Mouse (Mus musculus) neural tube, embryonic 11.5 days (tissue): ENCODE data around the gene Nlrp3. TPM values are rescaled to one million over a fixed set of nuclear protein-coding genes. Genes with fewer than 3 reads are reported as not detected.

Experiments used
- ATAC-seq: fragments of 200-750 bp; cut with Nextera tagmentation; 2 replicates; pipeline ENCODE4 v1.8.0; 2017; ENCODE audit warnings: moderate number of reproducible peaks, mild to moderate bottlenecking, moderate TSS enrichment, moderate library complexity; ENCODE audit not compliant: insufficient read depth, low FRiP score, low TSS enrichment
- DNase-seq: peaks from one replicate; pipeline ENCODE4 v3.0.0-alpha.2; 2015; ENCODE audit warnings: low spot score
- H3K27ac ChIP-seq: fragments of 300-500 bp; sonication (generic); 2 replicates; pipeline ENCODE4 v1.5.1; 2014; ENCODE audit warnings: low read depth, mild to moderate bottlenecking, low read length
- H3K27me3 ChIP-seq: fragments of 300-500 bp; sonication (generic); 2 replicates; pipeline ENCODE4 v1.6.1; 2014; ENCODE audit warnings: mild to moderate bottlenecking, low read length, mixed read lengths; ENCODE audit not compliant: control insufficient read depth, insufficient read depth
- H3K36me3 ChIP-seq: fragments of 300-500 bp; sonication (generic); 2 replicates; pipeline ENCODE4 v1.6.1; 2014; ENCODE audit warnings: mild to moderate bottlenecking, low read length, moderate library complexity, mixed read lengths; ENCODE audit not compliant: control insufficient read depth, insufficient read depth
- H3K4me1 ChIP-seq: fragments of 300-500 bp; sonication (generic); 2 replicates; pipeline ENCODE4 v1.6.1; 2014; ENCODE audit warnings: low read length, mixed read lengths; ENCODE audit not compliant: control insufficient read depth, insufficient read depth
- H3K4me2 ChIP-seq: fragments of 300-500 bp; sonication (generic); 2 replicates; pipeline ENCODE4 v1.6.1; 2014; ENCODE audit warnings: low read depth, mild to moderate bottlenecking, moderate library complexity
- H3K4me3 ChIP-seq: fragments of 300-500 bp; sonication (generic); 2 replicates; pipeline ENCODE4 v1.5.1; 2014; ENCODE audit warnings: low read depth, low read length
- H3K9ac ChIP-seq: fragments of 300-500 bp; sonication (generic); 2 replicates; pipeline ENCODE4 v1.6.1; 2014; ENCODE audit warnings: mild to moderate bottlenecking, low read length
- H3K9me3 ChIP-seq: fragments of 300-500 bp; sonication (generic); 2 replicates; pipeline ENCODE4 v1.6.1; 2016; ENCODE audit warnings: low read length; ENCODE audit not compliant: control insufficient read depth
- WGBS: fragments of 180-500 bp; shearing (Covaris S2); extraction: QIAGEN DNeasy Blood & Tissue Kit; methylation state at CpG from one replicate; pipeline ENCODE4 v1.1.7; 2014; 5-methylcytosine and 5-hydroxymethylcytosine counted together
- polyA plus RNA-seq: library from polyadenylated mRNA; unstranded; fragments of >200 nt; fragmentation: Nextera tagmentation; extraction: Ambion mirVana; gene quantifications from 2 replicates; pipeline ENCODE4 v1.2.1, GENCODE M21; 2014

The Nlrp3 gene
- polyA plus RNA-seq, 1 experiment from 2014 or later: 0.11 TPM

- no peak overlapping the region for H3K4me3 ChIP-seq
- no peak overlapping the region for H3K9ac ChIP-seq
- ATAC-seq: no peak
- H3K36me3 ChIP-seq: no peaks in the 10 kb centered on the region
- H3K27me3 ChIP-seq: no peaks in the 10 kb centered on the region
- no peak for DNase-seq
- H3K27ac ChIP-seq: no peak overlapping the region
- no peak overlapping the region for H3K4me2 ChIP-seq
- no peaks in the 10 kb centered on the region for H3K4me1 ChIP-seq
- 86% methylated on average over 3 of the region's 3 CpGs for WGBS
- no peaks in the 10 kb centered on the region for H3K9me3 ChIP-seq
These were observed 2.0 kb downstream of the Nlrp3 start for GRCm38 (mm10) chr11:59543376-59543775.

DNA sequence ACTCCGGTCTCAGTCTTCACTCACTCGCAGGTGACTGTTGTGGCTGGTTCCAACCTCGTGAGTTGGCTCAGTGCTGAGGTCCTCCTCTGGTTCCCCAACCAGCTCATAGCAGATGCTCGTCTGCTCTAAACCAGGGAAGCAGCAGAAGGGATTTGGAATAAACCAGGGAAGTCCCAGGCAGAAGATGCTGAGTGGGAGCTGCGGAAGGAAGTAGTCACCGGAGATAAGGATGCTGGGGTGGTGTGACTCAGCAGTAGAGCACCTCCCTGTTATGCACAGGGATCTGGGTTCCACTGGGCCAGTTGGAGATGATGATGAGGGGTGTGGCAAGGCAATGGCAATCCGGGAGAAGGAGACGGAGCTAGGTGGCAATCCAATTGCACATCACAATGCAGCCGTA lies 2.6 kb downstream of the Nlrp3 start:
- 88% methylated on average over 9 of the region's 9 CpGs for WGBS
- ATAC-seq (no peak), DNase-seq (no peak)
- H3K36me3 ChIP-seq: no peaks in the 10 kb centered on the region
- H3K9me3 ChIP-seq: no peaks in the 10 kb centered on the region
- no peaks in the 10 kb centered on the region for H3K27me3 ChIP-seq
- no peak overlapping the region for H3K9ac ChIP-seq
- H3K4me2 ChIP-seq: no peak overlapping the region
- H3K27ac ChIP-seq: no peak overlapping the region
- H3K4me1 ChIP-seq: no peaks in the 10 kb centered on the region
- H3K4me3 ChIP-seq: no peak overlapping the region

GRCm38 (mm10) chr11:59554127-59554526 lies 12.8 kb downstream of the Nlrp3 start:
- H3K4me1 ChIP-seq: no peaks in the 10 kb centered on the region

DNA sequence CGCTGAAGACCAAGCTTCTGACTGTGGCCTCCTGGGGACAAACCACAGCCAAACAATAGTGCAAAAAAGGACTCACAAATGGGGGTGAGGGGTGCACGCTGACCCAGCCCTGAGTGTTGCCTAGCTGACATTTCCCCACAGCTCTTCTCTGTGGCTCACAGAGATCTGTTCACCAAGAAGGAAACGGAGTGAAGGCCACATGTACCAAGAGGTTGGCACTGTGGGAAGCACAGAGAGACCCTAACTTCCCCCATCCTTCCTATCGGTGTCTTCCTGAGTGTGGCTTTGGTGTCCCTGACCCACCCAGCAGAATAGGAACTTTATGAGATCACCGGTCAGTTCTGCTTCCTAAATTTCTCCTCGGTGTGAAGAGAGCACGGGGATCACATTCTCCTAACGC lies 13.2 kb downstream of the Nlrp3 start:
- Histone ChIP-seq H3K4me2 (no peak overlapping the region), H3K27ac (no peak overlapping the region), H3K4me3 (no peak overlapping the region), H3K4me1 (no peaks in the 10 kb centered on the region), H3K27me3 (no peaks in the 10 kb centered on the region), H3K36me3 (no peaks in the 10 kb centered on the region), H3K9me3 (no peaks in the 10 kb centered on the region), H3K9ac (no peak overlapping the region)
- DNase-seq: no peak
- no peak for ATAC-seq
- 88% methylated on average over 8 of the region's 8 CpGs for WGBS

More at GRCm38 (mm10) chr11:59554127-59554526, 12.8 kb downstream of the Nlrp3 start:
- H3K9me3 ChIP-seq: no peaks in the 10 kb centered on the region
- ATAC-seq (no peak), DNase-seq (no peak)
- 95% methylated on average over 11 of the region's 11 CpGs for WGBS
- H3K4me2 ChIP-seq: no peak overlapping the region
- no peaks in the 10 kb centered on the region for H3K27me3 ChIP-seq
- no peak overlapping the region for H3K9ac ChIP-seq
- H3K36me3 ChIP-seq: no peaks in the 10 kb centered on the region
- H3K4me3 ChIP-seq: no peak overlapping the region
- no peak overlapping the region for H3K27ac ChIP-seq

DNA sequence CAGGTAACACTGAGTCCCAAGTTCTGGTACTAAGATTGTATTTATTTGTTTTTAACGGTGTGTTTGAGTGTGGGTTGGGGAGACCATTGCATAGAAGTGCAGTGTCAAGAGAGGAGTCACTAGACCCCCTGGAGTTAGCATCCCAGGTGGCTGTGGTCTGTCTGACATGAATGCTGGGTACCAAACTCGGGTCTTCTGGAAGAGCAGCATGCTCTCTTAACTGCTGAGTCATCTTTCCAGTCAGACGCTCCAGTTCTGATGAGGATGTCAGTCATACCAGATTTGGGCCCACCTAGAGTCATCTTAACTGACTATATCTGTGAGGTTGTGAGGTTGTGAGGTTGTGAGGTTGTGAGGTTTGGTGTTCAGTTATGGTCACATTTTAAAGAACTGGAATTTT lies 19.5 kb downstream of the Nlrp3 start:
- no peaks in the 10 kb centered on the region for H3K27me3 ChIP-seq
- H3K4me2 ChIP-seq: no peak overlapping the region
- no peak for ATAC-seq
- H3K9me3 ChIP-seq: no peaks in the 10 kb centered on the region
- H3K27ac ChIP-seq: no peak overlapping the region
- DNase-seq: no peak
- H3K36me3 ChIP-seq: no peaks in the 10 kb centered on the region
- no peak overlapping the region for H3K4me3 ChIP-seq
- H3K4me1 ChIP-seq: no peaks in the 10 kb centered on the region
- H3K9ac ChIP-seq: no peak overlapping the region
- 68% methylated on average over 3 of the region's 3 CpGs for WGBS

DNA sequence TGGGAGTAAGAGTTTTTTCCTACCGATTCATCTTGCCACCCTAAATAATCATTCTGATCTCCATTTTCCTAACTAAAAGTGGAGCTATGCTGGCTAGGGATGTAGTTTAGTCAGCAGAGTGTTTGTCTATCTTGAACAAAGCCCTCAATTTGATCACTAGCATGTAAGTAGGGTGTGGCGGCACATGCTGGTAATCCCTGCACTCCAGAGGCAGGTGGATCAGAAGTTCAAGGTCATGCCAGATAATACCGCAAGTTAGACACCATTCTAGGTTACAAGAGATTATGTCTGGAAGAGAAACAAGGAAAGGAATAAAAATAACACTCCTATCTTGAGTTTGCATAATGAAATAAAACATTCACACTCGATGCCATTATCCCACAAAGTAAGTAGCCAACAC lies 21.0 kb downstream of the Nlrp3 start:
- DNase-seq (no peak), ATAC-seq (no peak)
- no peak overlapping the region for H3K9ac ChIP-seq
- H3K36me3 ChIP-seq: no peaks in the 10 kb centered on the region
- 92% methylated on average over 4 of the region's 4 CpGs for WGBS
- no peak overlapping the region for H3K4me3 ChIP-seq
- H3K27me3 ChIP-seq: no peaks in the 10 kb centered on the region
- H3K4me1 ChIP-seq: no peaks in the 10 kb centered on the region
- no peak overlapping the region for H3K4me2 ChIP-seq
- H3K27ac ChIP-seq: no peak overlapping the region
- H3K9me3 ChIP-seq: no peaks in the 10 kb centered on the region

- DNase-seq (no peak), ATAC-seq (no peak)
- Histone ChIP-seq H3K36me3 (no peaks in the 10 kb centered on the region), H3K9ac (no peak overlapping the region), H3K4me3 (no peak overlapping the region), H3K9me3 (no peaks in the 10 kb centered on the region), H3K27me3 (no peaks in the 10 kb centered on the region), H3K4me1 (no peaks in the 10 kb centered on the region), H3K27ac (no peak overlapping the region), H3K4me2 (no peak overlapping the region)
- WGBS: 89% methylated on average over 9 of the region's 9 CpGs
These were observed 21.5 kb downstream of the Nlrp3 start for GRCm38 (mm10) chr11:59562837-59563236.

GRCm38 (mm10) chr11:59569306-59569705 lies 27.9 kb downstream of the Nlrp3 start:
- DNase-seq (no peak), ATAC-seq (no peak)
- no peak overlapping the region for H3K4me2 ChIP-seq
- H3K4me1 ChIP-seq: no peaks in the 10 kb centered on the region
- no peak overlapping the region for H3K27ac ChIP-seq
- no peak overlapping the region for H3K4me3 ChIP-seq
- H3K27me3 ChIP-seq: no peaks in the 10 kb centered on the region
- 71% methylated on average over 3 of the region's 3 CpGs for WGBS
- no peaks in the 10 kb centered on the region for H3K36me3 ChIP-seq
- no peaks in the 10 kb centered on the region for H3K9me3 ChIP-seq
- no peak overlapping the region for H3K9ac ChIP-seq

DNA sequence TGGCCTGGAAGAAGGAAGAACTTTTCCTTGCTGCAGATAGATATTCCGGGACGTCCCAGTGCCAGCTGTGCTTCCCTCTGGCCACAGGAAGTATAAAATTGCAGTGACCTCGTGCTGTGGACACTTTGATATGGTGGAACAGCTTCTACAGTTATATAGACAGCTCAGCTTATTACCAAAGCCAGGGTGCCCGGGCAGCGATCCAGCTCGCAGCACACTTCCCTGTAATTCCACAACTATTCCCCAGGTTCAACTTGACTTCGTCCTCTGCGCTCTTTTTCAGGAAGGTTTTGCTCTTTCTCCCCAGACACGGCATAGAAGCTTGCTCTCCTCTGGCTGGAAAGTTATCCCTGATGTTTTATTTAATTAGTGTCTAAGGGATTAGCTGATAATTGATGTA lies 34.4 kb downstream of the Nlrp3 start:
- DNase-seq: no peak
- H3K9me3 ChIP-seq: no peaks in the 10 kb centered on the region
- no peak overlapping the region for H3K27ac ChIP-seq
- no peak overlapping the region for H3K4me2 ChIP-seq
- 60% methylated on average over 9 of the region's 9 CpGs for WGBS
- no peaks in the 10 kb centered on the region for H3K36me3 ChIP-seq
- no peaks in the 10 kb centered on the region for H3K4me1 ChIP-seq
- H3K27me3 ChIP-seq: no peaks in the 10 kb centered on the region
- H3K9ac ChIP-seq: no peak overlapping the region
- no peak overlapping the region for H3K4me3 ChIP-seq
- ATAC-seq: no peak
